Mouse (Mus musculus) ES-E14 (cell line): Measurements from ENCODE around the gene Tmem9. TPM values are rescaled to one million over a fixed set of nuclear protein-coding genes. Genes with fewer than 3 reads are reported as not detected.

ENCODE experiments used
- DNase-seq: peaks from one replicate; pipeline ENCODE4 v3.0.0-alpha.2; 2013; ENCODE audit warnings: low read depth, low spot score
- H3K27ac ChIP-seq: 2 replicates; pipeline ENCODE4 v1.5.1; 2012; ENCODE audit warnings: low read depth, mild to moderate bottlenecking, low read length, moderate library complexity, mixed read lengths; ENCODE audit not compliant: poor library complexity, insufficient read depth, severe bottlenecking
- H3K36me3 ChIP-seq: 2 replicates; pipeline ENCODE4 v1.6.1; 2012; ENCODE audit warnings: mild to moderate bottlenecking, low read length, moderate library complexity, mixed read lengths; ENCODE audit not compliant: control insufficient read depth, poor library complexity, insufficient read depth, severe bottlenecking
- H3K4me1 ChIP-seq, 2 experiments: fragments of 150-350 bp in 1 of 2; sonication (generic) in 1 of 2; 2 replicates each; pipeline ENCODE4 v1.6.1; 2012; ENCODE audit warnings: low read length in 2 of 2, mild to moderate bottlenecking in 1 of 2, mixed read lengths in 1 of 2; ENCODE audit not compliant: control insufficient read depth in 2 of 2, insufficient read depth in 2 of 2, poor library complexity in 1 of 2
- H3K4me3 ChIP-seq, 2 experiments: fragments of 150-350 bp in 1 of 2; sonication (generic) in 1 of 2; 2 replicates each; pipeline ENCODE4 v1.5.1; 2012; ENCODE audit warnings: low read length in 2 of 2, low read depth in 1 of 2, mild to moderate bottlenecking in 1 of 2, mixed read lengths in 1 of 2; ENCODE audit not compliant: insufficient read depth in 1 of 2, poor library complexity in 1 of 2, severe bottlenecking in 1 of 2
- H3K9ac ChIP-seq: 2 replicates; pipeline ENCODE4 v1.6.1; 2012; ENCODE audit warnings: low read depth, mild to moderate bottlenecking, low read length, mixed read lengths; ENCODE audit not compliant: poor library complexity, insufficient read depth, severe bottlenecking
- H3K9me3 ChIP-seq: fragments of 150-350 bp; sonication (generic); 2 replicates; pipeline ENCODE4 v1.6.1; 2012; ENCODE audit warnings: low read depth, mild to moderate bottlenecking, low read length; ENCODE audit not compliant: control insufficient read depth, insufficient read depth
- CHD2 ChIP-seq: IDR thresholded peaks from 2 replicates; pipeline ENCODE4 v1.6.1; 2014; ENCODE audit warnings: mild to moderate bottlenecking, low read depth, low read length, inconsistent platforms
- HCFC1 ChIP-seq: IDR thresholded peaks from 2 replicates; pipeline ENCODE4 v1.6.1; 2012; ENCODE audit warnings: low read length, inconsistent platforms, borderline replicate concordance; ENCODE audit not compliant: insufficient read depth
- MAFK ChIP-seq: IDR thresholded peaks from 2 replicates; pipeline ENCODE4 v1.6.1; 2014; ENCODE audit warnings: mild to moderate bottlenecking, low read depth, low read length, inconsistent platforms; ENCODE audit not compliant: insufficient read depth
- ZC3H11A ChIP-seq: IDR thresholded peaks from 2 replicates; pipeline ENCODE4 v1.6.1; 2012; ENCODE audit warnings: low read depth, mild to moderate bottlenecking, inconsistent platforms, low read length, borderline replicate concordance
- ZNF384 ChIP-seq: IDR thresholded peaks from 2 replicates; pipeline ENCODE4 v1.6.1; 2012; ENCODE audit warnings: low read depth, low read length, inconsistent platforms
- in situ Hi-C, 2 experiments: fragments of 600-800 bp; cut with MboI; formaldehyde crosslinking; loops; one replicate each; pipeline ENCODE4 v1.15.1; 2025; ENCODE audit warnings: low sequenced_read_pairs in 2 of 2, inconsistent platforms in 1 of 2; ENCODE audit not compliant: unreplicated experiment in 2 of 2
- total RNA-seq: library from RNA; depleted of rRNA; stranded (reverse); fragments of 300-350 nt; gene quantifications from 2 replicates; pipeline ENCODE4 v1.2.3, GENCODE M21; 2012

Tmem9 gene
- total RNA-seq, 1 experiment: 52.8 TPM

DNA sequence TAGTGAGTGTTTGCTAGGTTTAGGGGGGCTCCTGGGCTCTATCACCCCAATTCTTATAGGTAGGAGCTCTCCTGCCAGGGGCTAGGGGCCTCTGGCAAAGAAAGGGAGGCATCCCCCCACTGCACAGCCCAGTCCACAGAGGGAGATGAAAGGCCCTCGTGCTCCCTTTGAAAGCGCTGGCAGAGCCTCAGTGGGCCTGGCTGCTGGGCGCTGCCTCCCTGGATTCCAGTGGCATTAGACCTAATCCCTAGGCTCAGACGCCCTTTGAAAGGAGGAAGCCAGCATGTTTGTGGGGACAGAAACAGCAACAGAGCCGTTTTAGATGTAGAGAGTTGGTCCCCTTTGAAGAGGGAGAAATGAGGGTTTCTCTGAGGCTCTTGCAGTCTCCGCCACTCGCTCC lies 22.3 kb downstream of the Tmem9 start:
- H3K4me1 ChIP-seq: no peaks in the 10 kb centered on the region
- H3K27ac ChIP-seq: no peak overlapping the region
- DNase-seq: no peak
- peaks cover 23% of the 10 kb centered on the region for H3K36me3 ChIP-seq
- no peak overlapping the region for H3K4me3 ChIP-seq
- TF ChIP-seq MAFK (no peak), ZC3H11A (no peak), CHD2 (no peak), HCFC1 (no peak), ZNF384 (no peak)
- in situ Hi-C loops: no loop called here
- no peak overlapping the region for H3K9ac ChIP-seq
- no peaks in the 10 kb centered on the region for H3K9me3 ChIP-seq

DNA sequence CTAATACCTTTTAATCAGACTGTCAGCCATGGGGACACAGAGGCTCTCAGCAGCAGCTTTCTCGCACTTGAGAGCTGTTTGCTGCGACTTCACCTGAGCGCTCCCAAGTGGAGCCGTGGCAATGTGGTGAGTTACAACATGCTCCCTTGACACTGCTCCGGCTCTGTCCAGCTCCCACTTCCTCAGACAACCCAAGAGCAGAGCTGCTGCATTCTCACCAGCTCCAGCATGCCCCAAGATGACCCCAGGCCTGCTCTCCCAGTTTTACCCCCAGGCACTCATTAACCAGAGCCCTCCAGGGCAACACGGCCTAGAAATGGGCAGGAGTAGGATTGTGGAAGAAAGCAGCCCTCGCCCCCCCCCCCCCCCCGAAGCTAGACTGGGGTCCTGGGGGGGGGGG lies 23.7 kb downstream of the Tmem9 start:
- Histone ChIP-seq H3K36me3 (peaks cover 20% of the 10 kb centered on the region), H3K9ac (no peak overlapping the region), H3K27ac (no peak overlapping the region), H3K4me3 (no peak overlapping the region), H3K9me3 (no peaks in the 10 kb centered on the region), H3K4me1 (no peaks in the 10 kb centered on the region)
- TF ChIP-seq ZNF384 (no peak), ZC3H11A (no peak), HCFC1 (no peak), CHD2 (no peak), MAFK (no peak)
- no peak for DNase-seq
- in situ Hi-C loops: no loop called here

DNA sequence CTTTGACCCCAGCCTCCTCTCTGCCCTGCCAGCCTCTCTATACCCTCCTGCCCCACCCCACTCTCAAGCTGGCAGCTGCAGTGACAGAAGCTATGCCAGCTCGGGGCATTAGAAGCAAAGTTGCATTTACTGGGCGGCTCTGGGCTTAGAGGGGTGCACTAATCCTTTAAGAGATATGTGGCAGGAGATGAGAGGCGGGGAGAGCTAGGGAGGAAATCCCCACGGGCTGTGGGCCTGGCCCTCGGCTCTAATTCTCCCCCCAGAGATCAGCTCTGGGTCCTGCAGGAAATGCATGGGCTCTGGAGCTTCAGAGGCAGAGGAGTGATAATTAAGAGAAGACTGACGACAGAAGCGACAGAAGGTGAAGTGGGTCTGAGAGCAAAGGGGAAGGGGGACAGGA lies 25.0 kb downstream of the Tmem9 start:
- TF ChIP-seq CHD2 (no peak), HCFC1 (no peak), ZNF384 (no peak), ZC3H11A (no peak), MAFK (no peak)
- no peak for DNase-seq
- Histone ChIP-seq H3K36me3 (peaks cover 20% of the 10 kb centered on the region), H3K4me3 (no peak overlapping the region), H3K4me1 (no peaks in the 10 kb centered on the region), H3K9ac (no peak overlapping the region), H3K27ac (no peak overlapping the region), H3K9me3 (no peaks in the 10 kb centered on the region)
- in situ Hi-C loops: no loop called here

DNA sequence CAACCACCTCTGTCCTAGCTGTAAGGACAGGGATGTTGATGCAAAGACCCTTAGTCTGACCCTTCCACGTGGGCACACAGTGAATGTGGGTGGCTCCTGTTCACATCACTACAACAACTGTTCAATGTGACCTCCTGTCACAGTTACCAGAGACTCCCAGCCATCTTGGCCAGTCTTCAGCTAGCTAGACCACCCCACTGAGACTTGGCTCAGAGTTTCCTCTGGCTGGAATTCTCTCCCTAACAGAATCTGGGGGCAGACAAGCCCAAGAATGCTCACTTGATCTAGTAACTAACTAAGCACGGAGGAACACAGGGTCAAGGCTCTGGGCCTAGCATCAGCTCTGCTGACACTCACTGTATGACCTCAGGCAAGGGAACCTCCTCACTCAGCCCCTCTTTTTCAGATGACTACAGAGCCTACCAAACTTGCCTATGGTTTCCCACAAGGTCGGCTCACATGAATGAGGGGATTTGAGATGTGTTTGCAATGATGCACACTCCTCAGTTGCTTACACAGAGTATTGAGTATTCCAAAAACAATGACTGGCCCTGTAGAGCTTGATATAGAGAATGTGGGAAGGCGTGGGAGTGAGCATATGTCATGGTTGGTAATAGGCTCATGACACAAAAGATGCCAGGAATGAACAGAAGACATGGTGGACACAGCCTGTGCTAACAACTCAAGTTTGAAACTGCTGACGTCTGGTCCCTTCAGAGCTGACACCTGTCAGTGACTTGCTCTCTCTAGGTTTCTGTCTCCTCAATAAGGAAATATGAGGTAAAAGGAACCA lies 31.0 kb downstream of the Tmem9 start:
- DNase-seq: no peak
- Histone ChIP-seq H3K36me3 (peaks cover 6% of the 10 kb centered on the region; the same call in 1 of the 2 replicates), H3K27ac (no peak overlapping the region), H3K4me1 (no peaks in the 10 kb centered on the region), H3K4me3 (no peak overlapping the region), H3K9me3 (no peaks in the 10 kb centered on the region), H3K9ac (no peak overlapping the region)
- TF ChIP-seq MAFK (no peak), ZC3H11A (no peak), CHD2 (no peak), HCFC1 (no peak), ZNF384 (no peak)
- in situ Hi-C loops: no loop called here

DNA sequence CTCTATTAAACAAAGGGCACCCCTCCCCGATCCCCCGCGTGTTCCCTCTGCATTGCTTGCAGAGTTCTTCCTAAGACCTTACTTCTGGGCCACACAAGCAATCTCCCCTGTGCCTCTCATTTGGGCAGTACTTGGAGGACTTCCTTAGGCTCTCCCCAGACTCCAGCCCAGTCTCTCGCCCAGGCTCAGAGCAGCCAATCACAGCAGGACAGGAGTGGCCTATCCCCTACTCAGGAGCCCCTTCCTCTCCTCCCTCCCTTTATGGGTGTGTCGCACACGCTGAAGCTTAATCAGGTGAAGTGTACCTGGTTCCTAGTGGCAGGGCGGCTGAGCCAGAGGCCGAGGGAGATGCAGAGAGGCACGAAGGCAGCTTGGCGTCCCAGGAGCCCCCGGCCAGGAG lies 32.5 kb downstream of the Tmem9 start:
- Histone ChIP-seq H3K27ac (no peak overlapping the region), H3K4me3 (no peak overlapping the region), H3K36me3 (no peaks in the 10 kb centered on the region), H3K9me3 (no peaks in the 10 kb centered on the region), H3K4me1 (no peaks in the 10 kb centered on the region), H3K9ac (no peak overlapping the region)
- DNase-seq: no peak
- in situ Hi-C loops: no loop called here
- TF ChIP-seq HCFC1 (no peak), ZNF384 (no peak), CHD2 (no peak), MAFK (no peak), ZC3H11A (no peak)
